Mouse (Mus musculus): ENCODE measurements around the gene Ip6k3.

DNA sequence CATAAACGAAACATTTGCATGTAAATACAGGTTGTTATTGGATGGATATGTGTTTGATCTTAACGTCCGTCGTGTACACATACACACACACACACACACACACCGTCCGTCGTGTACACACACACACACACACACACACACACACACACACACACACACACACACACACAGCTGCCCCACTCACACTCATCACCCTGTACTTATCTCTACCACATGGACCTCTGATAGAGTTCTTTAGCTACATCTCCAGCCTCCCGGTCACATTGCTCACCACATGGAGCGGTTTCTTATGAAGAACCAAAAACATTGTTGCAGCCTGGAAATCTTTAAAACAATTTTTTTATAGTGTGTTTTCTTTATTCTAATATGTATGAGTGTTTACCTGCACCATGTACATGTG lies 33.4 kb downstream of the Ip6k3 start:
- no peak for TF ChIP-seq POLR2A (IDR thresholded peaks at IDR 0.05; ENCODE audit: low read depth, low read length)
- no peak for TF ChIP-seq CTCF (IDR thresholded peaks at IDR 0.05; ENCODE audit: borderline replicate concordance, insufficient read depth, low read length)
